Mouse (Mus musculus) megakaryocyte, embryonic 14.5 days (primary cell): ENCODE measurements around the gene Trim45. TPM values are rescaled to one million over a fixed set of nuclear protein-coding genes. Genes with fewer than 3 reads are reported as not detected.

Source experiments
- H3K27me3 ChIP-seq: replicated peaks from 2 replicates; pipeline ENCODE3; 2012; ENCODE audit warnings: inconsistent platforms
- H3K36me3 ChIP-seq: replicated peaks from 2 replicates; pipeline ENCODE3; 2012; ENCODE audit warnings: low read length, inconsistent platforms, mixed read lengths
- H3K4me1 ChIP-seq: 2 replicates; pipeline ENCODE4 v1.6.1; 2012; ENCODE audit warnings: inconsistent platforms
- H3K4me3 ChIP-seq: replicated peaks from 2 replicates; pipeline ENCODE3; 2012; ENCODE audit warnings: moderate library complexity, mild to moderate bottlenecking, inconsistent platforms
- H3K9me3 ChIP-seq: 2 replicates; pipeline ENCODE4 v1.6.1; 2012; ENCODE audit warnings: inconsistent platforms
- FLI1 ChIP-seq: IDR thresholded peaks from 2 replicates; pipeline ENCODE4 v1.6.1; 2012; ENCODE audit warnings: low read length, inconsistent platforms, mixed read lengths
- GATA1 ChIP-seq: IDR thresholded peaks from 3 replicates; pipeline ENCODE4 v1.6.1; 2012; ENCODE audit warnings: mixed read lengths, low read length, inconsistent platforms, borderline replicate concordance
- polyA plus RNA-seq: library from polyadenylated mRNA; stranded (reverse); fragments of >175 nt; gene quantifications from 2 replicates; pipeline ENCODE4 v1.2.3, GENCODE M21; 2012; ENCODE audit warnings: low replicate concordance; ENCODE audit not compliant: insufficient read depth

Gene Trim45
- 0.70 TPM in 1 of 2 replicates, not detected in the other for polyA plus RNA-seq

- Histone ChIP-seq H3K27me3 (peaks cover 26% of the 10 kb centered on the region), H3K36me3 (no peaks in the 10 kb centered on the region), H3K4me3 (peak within 1 kb of the TSS; percentile 93), H3K9me3 (no peaks in the 10 kb centered on the region), H3K4me1 (peaks cover 51% of the 10 kb centered on the region)
- TF ChIP-seq GATA1 (no peak), FLI1 (no peak)
Measured at GRCm38 (mm10) chr3:100921825-100922505, at the start of gene Trim45. TSS of gene Trim45 (plus strand) at chr3:100922202.

GRCm38 (mm10) chr3:100877057-100877456 is 44.9 kb upstream of the Trim45 start:
- Histone ChIP-seq H3K4me3 (no peak overlapping the region), H3K36me3 (no peaks in the 10 kb centered on the region)
- TF ChIP-seq FLI1 (no peak), GATA1 (no peak)

GRCm38 (mm10) chr3:100881403-100881802 is 40.6 kb upstream of the Trim45 start:
- Histone ChIP-seq H3K36me3 (no peaks in the 10 kb centered on the region), H3K27me3 (peaks cover 3% of the 10 kb centered on the region), H3K9me3 (peaks cover 8% of the 10 kb centered on the region), H3K4me3 (no peak overlapping the region), H3K4me1 (no peaks in the 10 kb centered on the region)
- TF ChIP-seq FLI1 (no peak), GATA1 (no peak)

More at GRCm38 (mm10) chr3:100877057-100877456, 44.9 kb upstream of the Trim45 start:
- Histone ChIP-seq H3K9me3 (no peaks in the 10 kb centered on the region), H3K4me1 (no peaks in the 10 kb centered on the region), H3K27me3 (no peaks in the 10 kb centered on the region)

DNA sequence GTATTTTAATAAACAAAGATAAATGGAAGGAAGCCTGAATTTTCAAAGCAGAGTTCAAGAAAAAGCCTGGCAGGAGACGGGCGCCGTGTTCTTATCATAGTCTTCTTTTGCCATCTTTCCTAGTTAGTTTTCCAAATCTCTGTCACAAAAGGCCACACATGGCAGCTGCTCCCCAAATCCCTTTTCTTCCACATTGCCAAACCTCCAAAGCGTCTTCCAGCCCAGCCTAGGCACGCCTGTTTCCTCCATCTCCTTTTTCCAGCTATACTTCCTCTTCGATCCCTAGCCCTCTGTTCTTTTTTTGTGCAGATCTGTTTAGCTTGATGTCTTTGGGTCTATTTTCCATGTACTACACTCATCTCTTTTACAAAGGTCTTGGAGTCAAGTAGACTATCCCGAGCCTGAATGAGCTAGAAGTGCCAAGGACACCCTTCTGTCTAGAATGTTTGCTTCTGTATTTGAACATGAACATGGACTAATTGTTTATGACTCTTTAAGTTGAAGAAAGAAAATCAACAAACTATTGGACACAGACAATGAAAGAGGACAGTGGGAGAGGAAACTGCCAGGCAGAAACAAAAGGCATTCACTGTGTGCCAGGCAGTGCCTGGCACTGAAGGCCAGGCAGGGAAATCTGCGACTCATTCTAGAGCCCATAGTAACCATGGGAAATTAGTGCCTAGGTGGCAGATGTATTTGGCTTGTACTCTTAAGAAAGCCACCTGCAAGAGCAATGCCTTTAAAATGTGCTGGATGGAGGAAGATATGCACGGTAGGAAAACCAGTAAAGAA is 40.0 kb upstream of the Trim45 start:
- Histone ChIP-seq H3K36me3 (no peaks in the 10 kb centered on the region), H3K4me1 (no peaks in the 10 kb centered on the region), H3K27me3 (peaks cover 3% of the 10 kb centered on the region), H3K9me3 (peaks cover 15% of the 10 kb centered on the region), H3K4me3 (no peak overlapping the region)
- TF ChIP-seq FLI1 = no peak
- TF ChIP-seq GATA1 = no peak

DNA sequence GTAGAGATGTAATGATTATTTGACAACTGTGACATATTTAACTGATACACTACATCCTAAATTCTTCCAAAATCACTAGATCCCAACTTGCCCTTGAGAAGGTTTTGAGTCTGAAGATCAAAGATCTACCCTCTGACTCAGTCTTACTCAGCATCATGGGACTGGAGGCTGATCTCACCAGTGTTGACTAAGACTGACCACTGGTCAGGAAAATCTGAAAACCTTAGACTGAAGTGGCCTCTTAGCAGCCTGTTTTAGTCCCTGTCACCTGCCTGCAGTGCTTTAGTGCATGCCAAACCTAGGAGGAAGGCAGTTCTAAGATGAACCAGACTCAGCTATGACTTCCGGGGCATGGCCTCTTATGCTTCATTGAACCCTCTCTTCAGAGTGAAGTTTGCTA is 32.8 kb upstream of the Trim45 start:
- Histone ChIP-seq H3K27me3 (peaks cover 2% of the 10 kb centered on the region), H3K4me1 (no peaks in the 10 kb centered on the region), H3K36me3 (no peaks in the 10 kb centered on the region), H3K4me3 (no peak overlapping the region), H3K9me3 (peaks cover 16% of the 10 kb centered on the region)
- no peak for TF ChIP-seq GATA1
- TF ChIP-seq FLI1 = no peak

DNA sequence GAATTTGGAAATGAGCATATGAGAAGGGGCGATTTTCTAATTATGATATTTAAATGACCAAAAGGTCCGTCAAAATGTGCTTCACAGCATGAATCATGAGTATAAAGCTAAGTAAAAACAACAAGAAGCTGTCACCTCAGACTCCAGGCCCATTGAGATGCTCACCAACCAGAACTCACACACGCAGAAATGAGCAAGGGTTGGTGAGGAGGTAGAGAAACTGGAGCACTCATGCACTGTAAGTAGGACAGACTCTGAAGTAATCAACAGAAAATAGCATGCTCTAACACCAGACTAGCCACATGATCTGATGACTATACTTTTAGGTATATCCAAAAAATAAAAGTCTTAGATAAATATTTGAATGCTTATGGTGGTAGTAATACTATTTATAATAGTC is 31.6 kb upstream of the Trim45 start:
- TF ChIP-seq FLI1 (no peak), GATA1 (no peak)
- H3K36me3 ChIP-seq = no peaks in the 10 kb centered on the region
- H3K4me1 ChIP-seq = no peaks in the 10 kb centered on the region
- H3K27me3 ChIP-seq = no peaks in the 10 kb centered on the region
- H3K9me3 ChIP-seq = peaks cover 12% of the 10 kb centered on the region
- no peak overlapping the region for H3K4me3 ChIP-seq

GRCm38 (mm10) chr3:100892383-100893335 is 29.3 kb upstream of the Trim45 start:
- Histone ChIP-seq H3K9me3 (no peaks in the 10 kb centered on the region; the same call in 1 of the 2 replicates), H3K4me3 (no peak overlapping the region), H3K27me3 (no peaks in the 10 kb centered on the region), H3K4me1 (no peaks in the 10 kb centered on the region), H3K36me3 (no peaks in the 10 kb centered on the region)
- no peak for TF ChIP-seq GATA1

DNA sequence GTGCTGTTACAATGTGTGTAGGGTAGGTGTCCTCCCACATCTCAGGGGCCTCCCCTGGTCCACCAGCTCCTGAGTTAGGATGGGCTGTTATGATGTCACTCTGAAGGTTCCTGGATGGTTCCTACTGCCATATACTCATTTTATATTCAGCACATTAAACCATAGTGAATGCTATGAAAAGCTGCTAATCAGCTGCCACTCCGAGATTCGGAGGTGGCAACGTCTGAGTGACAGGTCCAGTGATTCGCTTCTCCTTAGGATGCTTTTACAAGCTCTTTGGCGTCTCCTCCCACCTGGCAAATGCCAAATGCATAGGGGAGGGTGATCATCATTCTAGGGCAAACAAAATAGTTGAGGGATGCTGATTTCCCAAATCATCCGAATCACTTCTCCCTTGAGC is 26.5 kb upstream of the Trim45 start:
- no peak overlapping the region for H3K4me3 ChIP-seq
- TF ChIP-seq FLI1 (no peak), GATA1 (no peak)
- H3K4me1 ChIP-seq = no peaks in the 10 kb centered on the region
- no peaks in the 10 kb centered on the region for H3K36me3 ChIP-seq
- no peaks in the 10 kb centered on the region for H3K9me3 ChIP-seq
- H3K27me3 ChIP-seq = no peaks in the 10 kb centered on the region

DNA sequence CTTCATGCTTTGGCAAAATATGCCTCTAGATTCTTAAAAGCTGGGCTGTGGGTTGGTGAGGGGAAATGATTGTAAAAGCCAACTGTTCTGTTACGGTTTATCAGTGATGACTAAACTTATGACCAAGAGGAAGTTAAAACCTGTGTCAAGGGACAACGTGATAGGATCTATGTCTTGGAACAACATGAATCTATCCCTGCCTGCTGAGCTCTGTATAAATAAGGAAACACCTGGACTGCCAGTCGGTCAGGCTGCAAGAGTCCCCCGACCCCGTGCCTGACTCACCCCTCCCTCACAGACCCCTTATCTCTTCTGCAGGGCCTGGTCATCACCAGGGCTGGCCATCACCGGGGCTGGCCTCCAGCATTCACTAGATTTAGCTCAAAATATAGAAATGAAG is 15.9 kb upstream of the Trim45 start:
- TF ChIP-seq GATA1 = no peak
- no peak for TF ChIP-seq FLI1
- Histone ChIP-seq H3K36me3 (no peaks in the 10 kb centered on the region), H3K27me3 (peaks cover 10% of the 10 kb centered on the region), H3K9me3 (no peaks in the 10 kb centered on the region), H3K4me1 (peaks cover 26% of the 10 kb centered on the region), H3K4me3 (peak overlapping the region; percentile 15)
